Mouse (Mus musculus) forebrain, embryonic 11.5 days (tissue): ENCODE data around the gene Pdcd6. TPM values are rescaled to one million over a fixed set of nuclear protein-coding genes. Genes with fewer than 3 reads are reported as not detected.

Experiments used
- polyA plus RNA-seq: library from polyadenylated mRNA; unstranded; fragments of >200 nt; fragmentation: Nextera tagmentation; extraction: Ambion mirVana; gene quantifications from 2 replicates; pipeline ENCODE4 v1.2.1, GENCODE M21; 2014

The Pdcd6 gene
- polyA plus RNA-seq, 1 experiment from 2014 or later = 119 TPM

Other genes starting within 250 kb of the Pdcd6 start
- not detected in 2 replicates for gene Slc9a3, start 196.1 kb downstream of the Pdcd6 start, polyA plus RNA-seq
- gene Exoc3, start 108.8 kb downstream of the Pdcd6 start, polyA plus RNA-seq = 71.1 and 80.1 TPM in 2 replicates
- 1.1 and 1.8 TPM in 2 replicates for gene Ahrr, start 25.2 kb downstream of the Pdcd6 start, polyA plus RNA-seq
- 249 and 253 TPM in 2 replicates for gene Sdha, start 32.7 kb upstream of the Pdcd6 start, polyA plus RNA-seq
- gene Ccdc127, start 32.7 kb upstream of the Pdcd6 start, polyA plus RNA-seq = 53.5 and 61.1 TPM in 2 replicates
- not detected in 2 replicates for gene Lrrc14b, start 46.4 kb upstream of the Pdcd6 start, polyA plus RNA-seq
- 4.4 TPM in 2 replicates for gene Zfp72, start 73.3 kb upstream of the Pdcd6 start, polyA plus RNA-seq
- gene Ftl1-ps1, start 82.1 kb upstream of the Pdcd6 start, polyA plus RNA-seq = 72.8 and 85.7 TPM in 2 replicates
- gene Zfp825, start 176.4 kb upstream of the Pdcd6 start, polyA plus RNA-seq = 20.4 and 24.6 TPM in 2 replicates